Mouse (Mus musculus) lung, adult 2 months (tissue): ENCODE measurements at regions not wholly inside any gene's neighbourhood (a gene's known extent, or its start where the extent isn't known, plus 50 kb on each side); places are given as distances from the start of the nearest gene placed in this dataset.

Source experiments
- CTCF ChIP-seq: fragments of 200-500 bp; IDR thresholded peaks from 2 replicates; pipeline ENCODE4 v1.5.1; 2011; ENCODE audit warnings: mild to moderate bottlenecking, low read length, control low read depth; ENCODE audit not compliant: insufficient read depth
- POLR2A ChIP-seq: fragments of 200-500 bp; IDR thresholded peaks from 2 replicates; pipeline ENCODE4 v1.6.1; 2011; ENCODE audit warnings: low read depth, mild to moderate bottlenecking, control low read depth, low read length, borderline replicate concordance; ENCODE audit errors: extremely low read depth

DNA sequence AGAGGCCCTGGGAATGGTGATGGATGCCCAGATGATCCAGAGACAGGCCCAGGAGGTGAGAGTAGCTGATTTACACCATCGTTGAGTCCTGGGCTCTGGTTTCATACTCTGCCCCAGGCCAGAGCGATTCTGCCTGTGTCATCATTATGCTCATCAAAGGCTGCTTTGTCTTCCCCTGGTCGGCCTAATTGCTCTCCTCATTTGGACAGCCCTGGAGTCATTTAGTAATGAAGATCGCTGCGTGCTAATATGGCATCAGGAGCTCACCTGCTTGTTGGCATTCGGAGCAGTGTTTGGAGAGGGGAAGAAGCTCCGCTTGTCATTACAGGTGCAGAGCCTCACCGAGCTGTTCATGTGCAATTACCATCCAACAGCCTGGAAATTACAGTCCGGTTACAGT is 138.9 kb upstream of the Wscd1 start:
- TF ChIP-seq POLR2A (no peak), CTCF (no peak)
